In the genomic region with DNA sequence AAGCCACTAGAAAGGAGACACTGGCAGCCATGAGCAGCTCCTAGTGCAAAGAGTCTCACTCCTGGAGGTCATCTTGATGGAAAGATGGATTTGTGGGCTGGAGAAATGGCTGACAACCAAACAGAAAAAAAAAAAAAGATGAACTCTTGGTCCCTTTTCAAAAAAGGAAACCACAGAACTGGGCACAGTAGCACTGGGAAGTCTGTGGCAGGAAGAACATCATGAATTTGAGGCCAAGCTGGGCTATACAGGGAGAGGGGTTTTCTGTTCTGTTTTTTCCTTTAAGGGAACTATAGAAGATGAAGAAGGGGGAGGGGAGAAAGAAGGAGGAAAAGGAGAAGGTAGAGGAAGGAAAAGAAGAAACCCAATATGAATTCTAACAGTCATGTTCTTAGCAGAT, we compare ENCODE assay signal across 33 mouse cellular contexts. TPM values are rescaled to one million over a fixed set of nuclear protein-coding genes. Genes with fewer than 3 reads are reported as not detected.
DNase-seq lines count a peak whose midpoint lies in the region; ATAC-seq lines count a peak whose summit lies in the region.
"Had no signal": no experiment of that assay in that cellular context is flagged by ENCODE, and none has a peak within 500 bp of the region (broad histone marks: within the 10 kb centered on the region; RNA-seq: fewer than 3 reads in every experiment).

No protein-coding gene starts in this region.

- H3K9ac ChIP-seq in liver, embryonic 13.5 days: no peak overlapping the region
- H3K9ac ChIP-seq: embryonic facial prominence, embryonic 12.5 days; heart, embryonic 13.5 days; hindbrain, embryonic 15.5 days; kidney, embryonic 15.5 days; limb, embryonic 13.5 days; neural tube, embryonic 15.5 days had no signal

- 0 out of 2 replicates have a peak, but pooled peaks cover 7% of the 10 kb centered on the region for H3K27me3 ChIP-seq in liver, embryonic 13.5 days
- H3K27me3 ChIP-seq in megakaryocyte, embryonic 14.5 days (replicated peaks): no peaks in the 10 kb centered on the region

- DNase-seq in liver, embryonic 13.5 days: no peak
- DNase-seq in liver (no peak), 416B (ENCODE audit: low read depth) (peak; percentile 79)
- DNase-seq in right cerebral cortex, postnatal 4 days: no peak
- no peak for DNase-seq in testis, postnatal 10 days (ENCODE audit: low spot score)
- DNase-seq in left cerebral cortex, adult 9 months (ENCODE audit: low spot score in 2 of 2): no peak
- DNase-seq: adrenal gland, adult 2 months; adrenal gland, postnatal 36 days; cerebellum, adult 8-10 months; cerebellum, postnatal 25 days; gastrocnemius, postnatal 25 days; heart, postnatal 10 days; kidney, adult 11 months; kidney, postnatal 25 days; lung, adult 18-20 months; lung, postnatal 10 days; midbrain, embryonic 14.5 days; retina, postnatal 1 day; right cerebral cortex, postnatal 25 days had no signal

- peaks cover 22% of the 10 kb centered on the region for H3K4me1 ChIP-seq in liver, embryonic 13.5 days (replicated peaks)
- peaks cover 66% of the 10 kb centered on the region for H3K4me1 ChIP-seq in megakaryocyte, embryonic 14.5 days

- H3K9me3 ChIP-seq in liver, embryonic 13.5 days (replicated peaks): no peaks in the 10 kb centered on the region
- H3K9me3 ChIP-seq in megakaryocyte, embryonic 14.5 days: peaks cover 3% of the 10 kb centered on the region
- H3K9me3 ChIP-seq: embryonic facial prominence, embryonic 12.5 days; heart, embryonic 13.5 days; hindbrain, embryonic 15.5 days; kidney, embryonic 15.5 days; neural tube, embryonic 15.5 days had no signal

- H3K27ac ChIP-seq in liver, embryonic 13.5 days: peak overlapping the region; percentile 5; the same call in 1 of the 2 replicates
- H3K27ac ChIP-seq: embryonic facial prominence, embryonic 12.5 days; heart, embryonic 13.5 days; hindbrain, embryonic 10.5 days; hindbrain, embryonic 15.5 days; kidney, embryonic 15.5 days; left cerebral cortex, adult 2 months; limb, embryonic 13.5 days; neural tube, embryonic 15.5 days had no signal

- H3K4me3 ChIP-seq in liver, embryonic 13.5 days (replicated peaks): no peak overlapping the region
- peak overlapping the region; percentile 65 for H3K4me3 ChIP-seq in megakaryocyte, embryonic 14.5 days (replicated peaks)
- H3K4me3 ChIP-seq: embryonic facial prominence, embryonic 12.5 days; heart, embryonic 13.5 days; hindbrain, embryonic 10.5 days; hindbrain, embryonic 15.5 days; kidney, embryonic 15.5 days; left cerebral cortex, adult 2 months; limb, embryonic 13.5 days; neural tube, embryonic 15.5 days had no signal

- no peaks in the 10 kb centered on the region for H3K36me3 ChIP-seq in liver, embryonic 13.5 days
- H3K36me3 ChIP-seq in megakaryocyte, embryonic 14.5 days (replicated peaks; ENCODE audit: low read length): peaks cover 15% of the 10 kb centered on the region
- H3K36me3 ChIP-seq: embryonic facial prominence, embryonic 12.5 days; heart, embryonic 13.5 days; hindbrain, embryonic 10.5 days; hindbrain, embryonic 15.5 days; kidney, embryonic 15.5 days; limb, embryonic 13.5 days; neural tube, embryonic 15.5 days had no signal

- ATAC-seq in liver, embryonic 13.5 days (ENCODE audit: low read depth): no peak
- peak; percentile 44 for ATAC-seq in granulocyte monocyte progenitor cell, adult 5-6 weeks (replicated peaks; ENCODE audit: poor library complexity, severe bottlenecking)
- ATAC-seq: activated CD4-positive, CD25-positive, alpha-beta regulatory T cell, adult 4 months; CD4-positive, CD25-positive, alpha-beta regulatory T cell, adult 4 months; forebrain, embryonic 14.5 days; inflammation-experienced regulatory T-cells, adult 6 months had no signal

- H3K4me2 ChIP-seq in liver, embryonic 13.5 days: no peak overlapping the region
- H3K4me2 ChIP-seq: embryonic facial prominence, embryonic 12.5 days; heart, embryonic 13.5 days; hindbrain, embryonic 15.5 days; kidney, embryonic 15.5 days; limb, embryonic 13.5 days; neural tube, embryonic 15.5 days had no signal

RNA-seq across cellular contexts. Expression of a gene that starts 2.6 kb away (rescaled TPM):
- polyA plus RNA-seq in liver, embryonic 13.5 days (2015; fragmentation: Nextera tagmentation; extraction: Ambion mirVana): 14.2 and 15.6 TPM in 2 replicates
- 49.4 and 52.3 TPM in 2 replicates for total RNA-seq in granulocyte monocyte progenitor cell, adult 5-6 weeks (2014; fragmentation: Nextera tagmentation)
- total RNA-seq in granulocyte monocyte progenitor cell, adult 5-6 weeks (2017): 51.3 and 53.6 TPM in 2 replicates
- 131 and 222 TPM in 2 replicates for polyA plus RNA-seq in megakaryocyte, embryonic 14.5 days (2012; ENCODE audit: insufficient read depth, low replicate concordance)

RNA-seq across cellular contexts. Expression of a gene that starts 6.7 kb away (rescaled TPM):
- polyA plus RNA-seq in liver, embryonic 13.5 days (2015; fragmentation: Nextera tagmentation; extraction: Ambion mirVana): 0.54 and 0.58 TPM in 2 replicates
- 10.5 and 16.1 TPM in 2 replicates for total RNA-seq in granulocyte monocyte progenitor cell, adult 5-6 weeks (2014; fragmentation: Nextera tagmentation)
- 14.9 and 19.7 TPM in 2 replicates for total RNA-seq in granulocyte monocyte progenitor cell, adult 5-6 weeks (2017)
- 0.25 TPM in 1 of 2 replicates, not detected in the other for polyA plus RNA-seq in megakaryocyte, embryonic 14.5 days (2012; ENCODE audit: insufficient read depth, low replicate concordance)

RNA-seq across cellular contexts. Expression of a gene that starts 50.3 kb away (rescaled TPM):
- 19.7 and 25.7 TPM in 2 replicates for polyA plus RNA-seq in liver, embryonic 13.5 days (2015; fragmentation: Nextera tagmentation; extraction: Ambion mirVana)
- total RNA-seq in granulocyte monocyte progenitor cell, adult 5-6 weeks (2014; fragmentation: Nextera tagmentation): 56.0 and 88.6 TPM in 2 replicates
- total RNA-seq in granulocyte monocyte progenitor cell, adult 5-6 weeks (2017): 57.4 and 59.7 TPM in 2 replicates
- 2.3 and 27.8 TPM in 2 replicates for polyA plus RNA-seq in megakaryocyte, embryonic 14.5 days (2012; ENCODE audit: insufficient read depth, low replicate concordance)
